20 mouse cellular contexts compared by ENCODE assay signal in genomic region chr4:128272501-128272900, GRCm38 (mm10). TPM values are rescaled to one million over a fixed set of nuclear protein-coding genes. Genes with fewer than 3 reads are reported as not detected.
DNase-seq lines count a peak whose midpoint lies in the region; ATAC-seq and TF ChIP-seq lines count a peak whose summit lies in the region.
"Had no signal": no experiment of that assay in that cellular context is flagged by ENCODE, and none has a peak within 500 bp of the region (broad histone marks: within the 10 kb centered on the region; RNA-seq: fewer than 3 reads in every experiment).

No protein-coding gene starts in this region.

- peak; percentile 40 for DNase-seq in forebrain, postnatal 0 days
- DNase-seq in midbrain, embryonic 10.5 days (ENCODE audit: low spot score): no peak
- DNase-seq in cerebellum, postnatal 14 days: peak; percentile 72 to 75
- DNase-seq in hindbrain, postnatal 0 days (ENCODE audit: low spot score): peak; percentile 57
- no peak for DNase-seq in thymus, adult 2 months
- DNase-seq in frontal cortex, postnatal 10 days (ENCODE audit: low spot score in 2 of 2): no peak
- DNase-seq: adrenal gland, adult 8-10 months; right cerebral cortex, adult 18-20 months had no signal

- TF ChIP-seq POLR2A in thymus, adult 2 months (IDR thresholded peaks at IDR 0.05; ENCODE audit: control insufficient read depth, extremely low read depth, insufficient read depth, low read length, poor library complexity): no peak

- H3K36me3 ChIP-seq in forebrain, postnatal 0 days (ENCODE audit: insufficient read depth): peaks cover 3% of the 10 kb centered on the region; the same call in 1 of the 2 replicates
- no peaks in the 10 kb centered on the region for H3K36me3 ChIP-seq in forebrain, embryonic 13.5 days (ENCODE audit: poor library complexity, severe bottlenecking)
- peaks cover 4% of the 10 kb centered on the region; the same call in 1 of the 2 replicates for H3K36me3 ChIP-seq in midbrain, embryonic 13.5 days
- H3K36me3 ChIP-seq in midbrain, embryonic 10.5 days: no peaks in the 10 kb centered on the region
- H3K36me3 ChIP-seq in hindbrain, postnatal 0 days (ENCODE audit: insufficient read depth, low read length): no peaks in the 10 kb centered on the region; the same call in 1 of the 2 replicates
- H3K36me3 ChIP-seq in thymus, adult 2 months (ENCODE audit: control insufficient read depth, insufficient read depth, low read length): no peaks in the 10 kb centered on the region
- H3K36me3 ChIP-seq: heart, embryonic 12.5 days; neural tube, embryonic 12.5 days had no signal

- ATAC-seq in forebrain, postnatal 0 days: peak; percentile 47
- ATAC-seq in forebrain, embryonic 13.5 days: no peak
- no peak for ATAC-seq in midbrain, embryonic 13.5 days
- peak; percentile 74 for ATAC-seq in hindbrain, postnatal 0 days
- ATAC-seq: forebrain, embryonic 14.5 days had no signal

- H3K27me3 ChIP-seq in forebrain, postnatal 0 days (ENCODE audit: insufficient read depth, low read length): no peaks in the 10 kb centered on the region
- no peaks in the 10 kb centered on the region for H3K27me3 ChIP-seq in forebrain, embryonic 13.5 days
- no peaks in the 10 kb centered on the region for H3K27me3 ChIP-seq in midbrain, embryonic 13.5 days
- H3K27me3 ChIP-seq in midbrain, embryonic 10.5 days (ENCODE audit: low read depth, poor library complexity, severe bottlenecking): no peaks in the 10 kb centered on the region
- no peaks in the 10 kb centered on the region for H3K27me3 ChIP-seq in hindbrain, postnatal 0 days (ENCODE audit: insufficient read depth, low read length)
- H3K27me3 ChIP-seq in thymus, adult 2 months (ENCODE audit: control insufficient read depth, insufficient read depth, low read length): no peaks in the 10 kb centered on the region
- H3K27me3 ChIP-seq: neural tube, embryonic 12.5 days had no signal

- H3K4me2 ChIP-seq in forebrain, postnatal 0 days (ENCODE audit: low read depth): no peak overlapping the region
- H3K4me2 ChIP-seq in forebrain, embryonic 13.5 days: no peak overlapping the region
- H3K4me2 ChIP-seq in midbrain, embryonic 13.5 days (replicated peaks): no peak overlapping the region
- H3K4me2 ChIP-seq in hindbrain, postnatal 0 days (ENCODE audit: low read depth, low read length): no peak overlapping the region
- H3K4me2 ChIP-seq: heart, embryonic 12.5 days; neural tube, embryonic 12.5 days had no signal

- no peak overlapping the region for H3K9ac ChIP-seq in forebrain, postnatal 0 days
- H3K9ac ChIP-seq in forebrain, embryonic 13.5 days: no peak overlapping the region
- H3K9ac ChIP-seq in midbrain, embryonic 13.5 days (replicated peaks): no peak overlapping the region
- H3K9ac ChIP-seq in hindbrain, postnatal 0 days (replicated peaks; ENCODE audit: low read length): no peak overlapping the region
- H3K9ac ChIP-seq: heart, embryonic 12.5 days; neural tube, embryonic 12.5 days had no signal

- H3K4me3 ChIP-seq in forebrain, postnatal 0 days (ENCODE audit: low read depth, low read length): no peak overlapping the region
- H3K4me3 ChIP-seq in forebrain, embryonic 13.5 days: no peak overlapping the region
- no peak overlapping the region for H3K4me3 ChIP-seq in midbrain, embryonic 13.5 days (replicated peaks)
- no peak overlapping the region for H3K4me3 ChIP-seq in midbrain, embryonic 10.5 days
- no peak overlapping the region for H3K4me3 ChIP-seq in hindbrain, postnatal 0 days (ENCODE audit: low read length)
- no peak overlapping the region for H3K4me3 ChIP-seq in thymus, adult 2 months (ENCODE audit: control insufficient read depth, insufficient read depth, low read length)
- H3K4me3 ChIP-seq: heart, embryonic 12.5 days; neural tube, embryonic 12.5 days had no signal

- WGBS in forebrain, postnatal 0 days: 31% methylated on average over 6 of the region's 6 CpGs
- 68% methylated on average over 6 of the region's 6 CpGs for WGBS in forebrain, embryonic 13.5 days
- WGBS in midbrain, embryonic 13.5 days: 62% methylated on average over 6 of the region's 6 CpGs
- 73% methylated on average over 6 of the region's 6 CpGs for WGBS in midbrain, embryonic 10.5 days
- 21% methylated on average over 6 of the region's 6 CpGs for WGBS in hindbrain, postnatal 0 days
- 78% methylated on average over 6 of the region's 6 CpGs for WGBS in thymus, adult 2 months

- no peak overlapping the region for H3K27ac ChIP-seq in forebrain, postnatal 0 days (ENCODE audit: low read depth, low read length)
- no peak overlapping the region for H3K27ac ChIP-seq in forebrain, embryonic 13.5 days
- peak overlapping the region; percentile 32; the same call in 1 of the 2 replicates for H3K27ac ChIP-seq in midbrain, embryonic 13.5 days
- no peak overlapping the region for H3K27ac ChIP-seq in midbrain, embryonic 10.5 days (replicated peaks)
- H3K27ac ChIP-seq in hindbrain, postnatal 0 days: peak overlapping the region; percentile 18
- no peak overlapping the region for H3K27ac ChIP-seq in thymus, adult 2 months (ENCODE audit: control insufficient read depth, insufficient read depth, low read length)
- H3K27ac ChIP-seq: neural tube, embryonic 12.5 days had no signal

- H3K9me3 ChIP-seq in forebrain, postnatal 0 days (ENCODE audit: low read length): no peaks in the 10 kb centered on the region
- H3K9me3 ChIP-seq in forebrain, embryonic 13.5 days (replicated peaks): no peaks in the 10 kb centered on the region
- no peaks in the 10 kb centered on the region for H3K9me3 ChIP-seq in midbrain, embryonic 13.5 days
- H3K9me3 ChIP-seq in midbrain, embryonic 10.5 days (replicated peaks): no peaks in the 10 kb centered on the region
- H3K9me3 ChIP-seq in hindbrain, postnatal 0 days (ENCODE audit: low read length): no peaks in the 10 kb centered on the region
- H3K9me3 ChIP-seq: heart, embryonic 12.5 days; neural tube, embryonic 12.5 days had no signal

- H3K4me1 ChIP-seq in forebrain, postnatal 0 days (ENCODE audit: insufficient read depth): peaks cover 4% of the 10 kb centered on the region; the same call in 1 of the 2 replicates
- H3K4me1 ChIP-seq in forebrain, embryonic 13.5 days: peaks cover 14% of the 10 kb centered on the region; the same call in 1 of the 2 replicates
- H3K4me1 ChIP-seq in midbrain, embryonic 13.5 days (replicated peaks): peaks cover 12% of the 10 kb centered on the region
- peaks cover 2% of the 10 kb centered on the region; the same call in 1 of the 2 replicates for H3K4me1 ChIP-seq in midbrain, embryonic 10.5 days
- 0 out of 2 replicates have a peak, but pooled peaks cover 17% of the 10 kb centered on the region for H3K4me1 ChIP-seq in hindbrain, postnatal 0 days (ENCODE audit: insufficient read depth, low read length)
- H3K4me1 ChIP-seq in thymus, adult 2 months (replicated peaks; ENCODE audit: control insufficient read depth, insufficient read depth, low read length): no peaks in the 10 kb centered on the region
- H3K4me1 ChIP-seq: neural tube, embryonic 12.5 days had no signal

- no peak for TF ChIP-seq CTCF in forebrain, postnatal 0 days (IDR thresholded peaks at IDR 0.05; ENCODE audit: low read depth)
- no peak for TF ChIP-seq CTCF in hindbrain, postnatal 0 days (IDR thresholded peaks at IDR 0.05; ENCODE audit: low read depth)
- no peak for TF ChIP-seq CTCF in thymus, adult 2 months (IDR thresholded peaks at IDR 0.05; ENCODE audit: borderline replicate concordance, control insufficient read depth, extremely low read depth, insufficient read depth, low read length, poor library complexity)

RNA-seq across cellular contexts. Expression of gene Hmgb4, which starts 11.7 kb away (rescaled TPM):
- not detected in 2 replicates for total RNA-seq in forebrain, postnatal 0 days (2014; rRNA removed)
- polyA plus RNA-seq in forebrain, postnatal 0 days (2015; fragmentation: Nextera tagmentation; extraction: Ambion mirVana): not detected in 2 replicates
- not detected in 2 replicates for polyA plus RNA-seq in forebrain, embryonic 13.5 days (2015; fragmentation: Nextera tagmentation; extraction: Ambion mirVana)
- 0.22 TPM in 1 of 2 replicates, not detected in the other for polyA plus RNA-seq in midbrain, embryonic 13.5 days (2015; fragmentation: Nextera tagmentation; extraction: Ambion mirVana)
- not detected in 2 replicates for polyA plus RNA-seq in midbrain, embryonic 10.5 days (2016; fragmentation: Nextera tagmentation; extraction: Ambion mirVana)
- not detected in 2 replicates for total RNA-seq in hindbrain, postnatal 0 days (2014; rRNA removed)
- polyA plus RNA-seq in hindbrain, postnatal 0 days (2015; fragmentation: Nextera tagmentation; extraction: Ambion mirVana): not detected in 2 replicates
- polyA plus RNA-seq in thymus, adult 2 months (2012; rRNA removed): not detected in 2 replicates
- total RNA-seq: adrenal gland, adult 8-10 months; hematopoietic stem cell, adult 5-6 weeks; megakaryocyte progenitor cell, adult 5-6 weeks had no signal
- polyA plus RNA-seq: embryonic facial prominence, embryonic 14.5 days; forebrain, embryonic 14.5 days; heart, embryonic 12.5 days; kidney, embryonic 14.5 days; limb, embryonic 11.5 days; liver, embryonic 16.5 days; neural tube, embryonic 12.5 days; thymus, postnatal 0 days had no signal

Comparison
In these comparisons a context has a peak if more than half of its experiments do, and no peak if none do; other contexts are left out.
1. ATAC-seq: peak in forebrain, postnatal 0 days (single experiment) and hindbrain, postnatal 0 days (single experiment); none in forebrain, embryonic 13.5 days (single experiment) and midbrain, embryonic 13.5 days (single experiment).
2. H3K27ac ChIP-seq: peak in midbrain, embryonic 13.5 days (single experiment) and hindbrain, postnatal 0 days (single experiment); none in forebrain, postnatal 0 days (single experiment), forebrain, embryonic 13.5 days (single experiment), midbrain, embryonic 10.5 days (single experiment) and thymus, adult 2 months (single experiment).
3. DNase-seq: peak in forebrain, postnatal 0 days (single experiment), cerebellum, postnatal 14 days (2 of 2) and hindbrain, postnatal 0 days (single experiment); none in midbrain, embryonic 10.5 days (single experiment), thymus, adult 2 months (single experiment) and frontal cortex, postnatal 10 days (0 of 2).